Mouse (Mus musculus): ENCODE data around the gene Rhox1.

GRCm38 (mm10) chrX:37191105-37191743, 30.8 kb downstream of the Rhox1 start, which contains the start of the genes Ndufa1 and Rnf113a1:
- TF ChIP-seq CTCF (IDR thresholded peaks at IDR 0.05; ENCODE audit: extremely low read depth, insufficient read depth, insufficient read length, insufficient replicate concordance) (no peak), POLR2A (IDR thresholded peaks at IDR 0.05; ENCODE audit: low read depth, low read length) (peak; percentile 7; the same call in 1 of the 2 replicates)

All from spleen, adult 2 months (tissue).